Comparison of ENCODE assay signal across 10 mouse cellular contexts in genomic region chr11:65126566-65126965, GRCm38 (mm10). TPM values are rescaled to one million over a fixed set of nuclear protein-coding genes. Genes with fewer than 3 reads are reported as not detected.
DNase-seq lines count a peak whose midpoint lies in the region; ATAC-seq and TF ChIP-seq lines count a peak whose summit lies in the region.
"Had no signal": no experiment of that assay in that cellular context is flagged by ENCODE, and none has a peak within 500 bp of the region (broad histone marks: within the 10 kb centered on the region; RNA-seq: fewer than 3 reads in every experiment).

No protein-coding gene starts in this region.

- H3K4me2 ChIP-seq in intestine, postnatal 0 days (replicated peaks; ENCODE audit: low read depth) = no peak overlapping the region

- no peaks in the 10 kb centered on the region for H3K4me1 ChIP-seq in intestine, postnatal 0 days (replicated peaks; ENCODE audit: control insufficient read depth, insufficient read depth, low read length)

- no peak overlapping the region for H3K27ac ChIP-seq in intestine, postnatal 0 days (ENCODE audit: low read depth, low read length)

- no peaks in the 10 kb centered on the region for H3K9me3 ChIP-seq in intestine, postnatal 0 days (ENCODE audit: control insufficient read depth)

- ATAC-seq in intestine, postnatal 0 days = no peak

- TF ChIP-seq CTCF in intestine, postnatal 0 days (IDR thresholded peaks at IDR 0.05; ENCODE audit: low read depth) = no peak

- no peak overlapping the region for H3K4me3 ChIP-seq in intestine, postnatal 0 days (ENCODE audit: low read depth, low read length)
- H3K4me3 ChIP-seq: erythroblast, embryonic 14.5 days; myocyte had no signal

- peak; percentile 30 for DNase-seq in cerebellum, adult 11 months
- DNase-seq in cerebellum, adult 9-10 months = no peak
- DNase-seq in ovary, postnatal 36 days (ENCODE audit: low spot score) = peak; percentile 23
- DNase-seq in ovary, postnatal 10 days (ENCODE audit: low spot score) = no peak
- peak; percentile 32 to 39 for DNase-seq in layer of hippocampus, postnatal 10 days (ENCODE audit: low spot score in 2 of 2)
- no peak for DNase-seq in lung, adult 18-20 months
- DNase-seq in adrenal gland, postnatal 14 days = no peak

- H3K36me3 ChIP-seq in intestine, postnatal 0 days (ENCODE audit: control insufficient read depth, insufficient read depth) = no peaks in the 10 kb centered on the region

- H3K9ac ChIP-seq in intestine, postnatal 0 days (ENCODE audit: low read depth, low read length) = no peak overlapping the region; the same call in 1 of the 2 replicates

- WGBS in intestine, postnatal 0 days = 72% methylated on average over 9 of the region's 9 CpGs

- no peaks in the 10 kb centered on the region for H3K27me3 ChIP-seq in intestine, postnatal 0 days (replicated peaks; ENCODE audit: control insufficient read depth, insufficient read depth, low read length)

RNA-seq across cellular contexts. Expression of gene 1700086D15Rik, which starts 33.1 kb away (rescaled TPM):
- 1 to 10 TPM; 2.9 to 4.8 TPM for total RNA-seq in layer of hippocampus, postnatal 10 days (2021)
- total RNA-seq in adrenal gland, postnatal 14 days (2021) = 0.34 and 0.63 TPM in 2 replicates
- 0.13 TPM in 1 of 2 replicates, not detected in the other for polyA plus RNA-seq in intestine, postnatal 0 days (2015; fragmentation: Nextera tagmentation; extraction: Ambion mirVana)
- polyA plus RNA-seq: erythroblast, embryonic 14.5 days; myocyte had no signal

RNA-seq across cellular contexts. Expression of gene Arhgap44, which starts 36.2 kb away (rescaled TPM):
- total RNA-seq in layer of hippocampus, postnatal 10 days (2021) = 100 to 1,000 TPM in 1 of 2 experiments, 10 to 100 TPM in 1; 98.4 to 100 TPM
- total RNA-seq in adrenal gland, postnatal 14 days (2021) = 8.2 and 9.7 TPM in 2 replicates
- polyA plus RNA-seq in intestine, postnatal 0 days (2015; fragmentation: Nextera tagmentation; extraction: Ambion mirVana) = 10.2 and 11.1 TPM in 2 replicates
- polyA plus RNA-seq: erythroblast, embryonic 14.5 days had no signal

Comparison
In these comparisons a context has a peak if more than half of its experiments do, and no peak if none do; other contexts are left out.
1. DNase-seq: peak in cerebellum, adult 11 months (single experiment), ovary, postnatal 36 days (single experiment) and layer of hippocampus, postnatal 10 days (2 of 2); none in cerebellum, adult 9-10 months (single experiment), ovary, postnatal 10 days (single experiment), lung, adult 18-20 months (0 of 2) and adrenal gland, postnatal 14 days (single experiment).